Mouse (Mus musculus): Measurements from ENCODE around the gene Gm19668. TPM values are rescaled to one million over a fixed set of nuclear protein-coding genes. Genes with fewer than 3 reads are reported as not detected.
"Not testable (repeated sequence)": the region's sequence is repeated elsewhere in the genome, so short reads cannot be mapped to it uniquely, and the experiment has no call there.

The Gm19668 gene
- total RNA-seq, 2 experiments from 2014 or later: not detected

DNA sequence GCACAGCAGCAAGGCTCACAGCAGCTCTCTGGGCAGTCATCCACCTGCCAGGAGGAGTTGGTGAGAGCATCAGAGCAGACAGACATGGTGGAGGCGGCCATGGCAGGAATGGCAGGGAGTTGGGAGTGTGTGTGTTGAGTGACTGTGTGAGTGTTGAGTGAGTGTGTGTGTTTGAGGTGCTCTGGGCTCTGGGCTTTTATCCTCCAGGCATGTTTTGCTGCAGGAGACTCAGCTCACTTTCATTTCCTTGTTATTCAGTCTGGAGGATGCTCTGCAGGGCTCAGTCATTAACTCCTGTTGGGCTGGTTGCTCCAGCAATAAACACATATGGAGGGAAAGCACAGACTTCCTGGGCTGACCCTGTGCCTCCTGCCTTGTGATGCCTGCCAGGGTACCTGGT lies 22.1 kb downstream of the Gm19668 start, which contains the start of gene Gm7138:
TSS of gene Gm7138 (minus strand) at position 101 of the 400 bp plus-strand sequence.
- intact Hi-C loops (cut with DNase I); DNase-seq (ENCODE audit: low spot score in 2 of 2): not testable (repeated sequence)

DNA sequence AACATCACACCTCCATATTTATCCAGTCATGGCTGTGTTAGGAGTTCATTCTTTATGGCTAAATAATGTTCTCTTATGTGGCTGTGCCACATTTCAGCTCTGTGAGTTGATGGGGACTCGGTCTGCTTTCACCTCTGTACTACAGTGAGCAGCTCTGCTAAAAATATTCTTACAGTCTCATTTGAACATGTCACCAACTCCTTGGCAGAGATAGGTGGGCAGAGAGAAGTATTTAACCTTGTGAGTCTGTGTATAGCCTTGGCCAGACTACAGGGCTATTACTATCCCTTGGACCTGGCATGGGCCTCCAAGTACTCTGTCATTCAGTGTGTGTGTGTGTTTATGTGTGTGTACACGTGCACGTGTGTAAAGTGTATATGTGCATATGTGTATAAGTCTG lies 26.8 kb downstream of the Gm19668 start:
- intact Hi-C loops (cut with DNase I): not testable (repeated sequence)

GRCm38 (mm10) chr10:77771225-77771624 lies 27.7 kb downstream of the Gm19668 start, which contains the start of gene Gm3238:
Gene Gm3238, minus strand, starts transcription at chr10:77771325.
- DNase-seq (ENCODE audit: low spot score in 2 of 2); intact Hi-C loops (cut with DNase I): not testable (repeated sequence)

More for the DNA sequence above, 26.8 kb downstream of the Gm19668 start:
- not testable (repeated sequence) for DNase-seq (ENCODE audit: low spot score in 2 of 2)

DNA sequence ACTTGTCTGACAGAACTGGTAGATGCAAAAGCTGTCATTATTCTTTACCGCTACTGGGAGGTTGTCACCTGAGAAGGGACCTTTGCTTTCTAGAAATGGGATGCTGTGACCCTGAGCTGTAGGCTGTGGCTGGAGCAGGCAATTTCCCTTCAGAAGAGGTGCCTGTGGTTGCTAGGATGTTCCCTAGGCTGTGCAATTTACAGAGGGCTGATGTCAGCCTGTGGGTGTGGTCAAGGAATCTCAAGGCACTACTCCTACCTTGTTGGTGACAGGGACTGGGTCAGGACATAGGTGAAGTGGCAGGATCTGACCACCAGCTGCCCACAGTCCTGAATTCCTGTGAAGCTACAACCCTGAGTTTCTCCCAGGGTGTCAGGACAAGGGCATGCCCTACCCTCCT lies 29.2 kb downstream of the Gm19668 start:
- intact Hi-C loops (cut with DNase I): no loop called here
- no peak for DNase-seq (ENCODE audit: low spot score in 2 of 2)

DNA sequence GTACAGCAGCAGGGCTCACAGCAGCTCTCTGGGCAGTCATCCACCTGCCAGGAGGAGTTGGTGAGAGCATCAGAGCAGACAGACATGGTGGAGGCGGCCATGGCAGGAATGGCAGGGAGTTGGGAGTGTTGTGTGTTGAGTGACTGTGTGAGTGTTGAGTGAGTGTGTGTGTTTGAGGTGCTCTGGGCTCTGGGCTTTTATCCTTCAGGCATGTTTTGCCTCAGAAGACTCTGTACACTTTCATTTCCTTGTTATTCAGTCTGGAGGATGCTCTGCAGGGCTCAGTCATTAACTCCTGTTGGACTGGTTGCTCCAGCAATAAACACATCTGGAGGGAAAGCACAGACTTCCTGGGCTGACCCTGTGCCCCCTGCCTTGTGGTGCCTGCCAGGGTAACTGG lies 39.4 kb downstream of the Gm19668 start, which contains the start of gene Gm3233:
TSS of gene Gm3233 (minus strand) at position 101 of the 400 bp plus-strand sequence.
- intact Hi-C loops (cut with DNase I); DNase-seq (ENCODE audit: low spot score in 2 of 2): not testable (repeated sequence)

GRCm38 (mm10) chr10:77753448-77753847 lies 45.5 kb downstream of the Gm19668 start:
- DNase-seq (ENCODE audit: low spot score in 2 of 2): no peak
- intact Hi-C loops (cut with DNase I): no loop called here

- DNase-seq (ENCODE audit: low spot score in 2 of 2); intact Hi-C loops (cut with DNase I): not testable (repeated sequence)
Observed at GRCm38 (mm10) chr10:77752312-77752711, 46.6 kb downstream of the Gm19668 start.

DNA sequence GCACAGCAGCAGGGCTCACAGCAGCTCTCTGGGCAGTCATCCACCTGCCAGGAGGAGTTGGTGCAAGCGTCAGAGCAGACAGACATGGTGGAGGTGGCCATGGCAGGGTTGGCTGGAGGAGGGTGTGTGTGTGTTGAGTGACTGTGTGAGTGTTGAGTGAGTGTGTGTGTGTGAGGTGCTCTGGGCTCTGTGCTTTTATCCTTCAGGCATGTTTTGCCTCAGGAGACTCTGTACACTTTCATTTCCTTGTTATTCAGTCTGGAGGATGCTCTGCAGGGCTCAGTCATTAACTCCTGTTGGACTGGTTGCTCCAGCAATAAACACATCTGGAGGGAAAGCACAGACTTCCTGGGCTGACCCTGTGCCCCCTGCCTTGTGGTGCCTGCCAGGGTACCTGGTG lies 47.7 kb downstream of the Gm19668 start, which contains the start of gene Gm9736:
TSS of gene Gm9736 (minus strand) at position 101 of the 400 bp plus-strand sequence.
- intact Hi-C loops (cut with DNase I); DNase-seq (ENCODE audit: low spot score in 2 of 2): not testable (repeated sequence)

GRCm38 (mm10) chr10:77750686-77751085 lies 48.2 kb downstream of the Gm19668 start:
- DNase-seq (ENCODE audit: low spot score in 2 of 2); intact Hi-C loops (cut with DNase I): not testable (repeated sequence)

Other genes with a start within 250 kb of the Gm19668 start
- gene Pttg1ip, start 217.4 kb downstream of the Gm19668 start, total RNA-seq (2021): 10 to 100 TPM; 71.2 to 88.3 TPM
- gene Sumo3, start 193.0 kb downstream of the Gm19668 start, total RNA-seq (2021): 100 to 1,000 TPM; 140 to 168 TPM
- gene Gm49325, start 192.9 kb downstream of the Gm19668 start, total RNA-seq (2021): 10 to 100 TPM in 1 of 2 experiments, 1 to 10 TPM in 1; 9.8 to 18.2 TPM
- 10 to 100 TPM; 46.2 to 46.4 TPM for gene Ube2g2, start 176.9 kb downstream of the Gm19668 start, total RNA-seq (2021)
- gene Tspear, start 112.6 kb downstream of the Gm19668 start, total RNA-seq (2021): under 1 TPM in 1 of 2 experiments, not detected in 1; 0.25 TPM
- not detected for gene Gm19402, start 108.4 kb downstream of the Gm19668 start, total RNA-seq (2021)
- not detected for gene Gm9508, start 101.9 kb downstream of the Gm19668 start, total RNA-seq (2021)
- gene Gm10272, start 92.5 kb downstream of the Gm19668 start, total RNA-seq (2021): not detected
- not detected for gene Gm10024, start 87.7 kb downstream of the Gm19668 start, total RNA-seq (2021)
- gene Gm10142, start 83.3 kb downstream of the Gm19668 start, total RNA-seq (2021): not detected
- gene Krtap12-1, start 78.5 kb downstream of the Gm19668 start, total RNA-seq (2021): not detected
- not detected for gene Gm10100, start 72.6 kb downstream of the Gm19668 start, total RNA-seq (2021)
- gene Gm18596, start 56.5 kb downstream of the Gm19668 start, total RNA-seq (2021): not detected
- gene Gm9736, start 47.8 kb downstream of the Gm19668 start, total RNA-seq (2021): not detected
- not detected for gene Gm3233, start 39.5 kb downstream of the Gm19668 start, total RNA-seq (2021)
- gene Gm3238, start 27.8 kb downstream of the Gm19668 start, total RNA-seq (2021): not detected
- not detected for gene Gm7138, start 22.2 kb downstream of the Gm19668 start, total RNA-seq (2021)
- not detected for gene Gm3250, start 16.6 kb downstream of the Gm19668 start, total RNA-seq (2021)
- gene Gm7137, start 10.9 kb downstream of the Gm19668 start, total RNA-seq (2021): not detected
- not detected for gene Gm9639, start 4.1 kb downstream of the Gm19668 start, total RNA-seq (2021)
- not detected for gene Gm9507, start 12.7 kb upstream of the Gm19668 start, total RNA-seq (2021)
- gene Gm2696, start 15.5 kb upstream of the Gm19668 start, total RNA-seq (2021): not detected
- gene Krtap10-4, start 28.0 kb upstream of the Gm19668 start, total RNA-seq (2021): not detected
- gene Krtap10-10, start 36.8 kb upstream of the Gm19668 start, total RNA-seq (2021): not detected
- not detected for gene Gm36176, start 47.7 kb upstream of the Gm19668 start, total RNA-seq (2021)
- not detected for gene Gm10318, start 53.7 kb upstream of the Gm19668 start, total RNA-seq (2021)
- not detected for gene Gm3285, start 62.8 kb upstream of the Gm19668 start, total RNA-seq (2021)
- 10 to 100 TPM; 11.7 to 12.6 TPM for gene Lrrc3, start 103.4 kb upstream of the Gm19668 start, total RNA-seq (2021)
- gene Trpm2, start 171.4 kb upstream of the Gm19668 start, total RNA-seq (2021): 10 to 100 TPM; 40.4 to 44.2 TPM
- 10 to 100 TPM; 32.7 to 38.1 TPM for gene 1810043G02Rik, start 179.4 kb upstream of the Gm19668 start, total RNA-seq (2021)
- gene Pfkl, start 210.9 kb upstream of the Gm19668 start, total RNA-seq (2021): 100 to 1,000 TPM; 149 to 153 TPM
- gene Dnmt3l, start 242.8 kb upstream of the Gm19668 start, total RNA-seq (2021): not detected
- gene Aire, start 244.5 kb upstream of the Gm19668 start, total RNA-seq (2021): under 1 TPM in 1 of 2 experiments, not detected in 1; 0.25 TPM

All from left cerebral cortex, postnatal 36 days (tissue).